Mouse (Mus musculus): Measurements from ENCODE around the gene Naxd. TPM values are rescaled to one million over a fixed set of nuclear protein-coding genes. Genes with fewer than 3 reads are reported as not detected.

Gene Naxd
- total RNA-seq, 2 experiments from 2014 or later: 25.2 to 27.7 TPM

GRCm38 (mm10) chr8:11506802-11507201 is 9.5 kb downstream of the Naxd start:
- intact Hi-C loops (cut with DNase I): no loop called here
- DNase-seq: no peak

- intact Hi-C loops (cut with DNase I): no loop called here
- DNase-seq: no peak
Observed at GRCm38 (mm10) chr8:11508880-11509279, 11.6 kb downstream of the Naxd start.

- DNase-seq: no peak
- intact Hi-C loops (cut with DNase I): no loop called here
Observed at GRCm38 (mm10) chr8:11510971-11511370, 13.7 kb downstream of the Naxd start.

- no peak for DNase-seq
- intact Hi-C loops (cut with DNase I): no loop called here
Observed at GRCm38 (mm10) chr8:11512711-11513110, 15.4 kb downstream of the Naxd start.

GRCm38 (mm10) chr8:11513247-11513646 is 15.9 kb downstream of the Naxd start:
- DNase-seq: no peak
- intact Hi-C loops (cut with DNase I): no loop called here

- intact Hi-C loops (cut with DNase I): no loop called here
- DNase-seq: no peak
Observed at GRCm38 (mm10) chr8:11516292-11516691, 19.0 kb downstream of the Naxd start.

GRCm38 (mm10) chr8:11517366-11518055 is 20.2 kb downstream of the Naxd start:
- intact Hi-C loops (cut with DNase I): no loop called here
- no peak for DNase-seq

GRCm38 (mm10) chr8:11518056-11518396 is 20.7 kb downstream of the Naxd start:
- intact Hi-C loops (cut with DNase I): no loop called here
- DNase-seq: no peak

GRCm38 (mm10) chr8:11518676-11519075 is 21.4 kb downstream of the Naxd start:
- no peak for DNase-seq
- intact Hi-C loops (cut with DNase I): no loop called here

- no peak for DNase-seq
- intact Hi-C loops (cut with DNase I): loop anchor here (5.0 kb wide), 1 partner anchor 79 kb away; no protein-coding TSS in a partner anchor
Observed at GRCm38 (mm10) chr8:11523331-11523730, 26.0 kb downstream of the Naxd start.

- DNase-seq: no peak
Observed at GRCm38 (mm10) chr8:11530155-11530770, 33.0 kb downstream of the Naxd start.

GRCm38 (mm10) chr8:11530849-11531248 is 33.5 kb downstream of the Naxd start:
- DNase-seq: no peak
- intact Hi-C loops (cut with DNase I): no loop called here

More at GRCm38 (mm10) chr8:11530155-11530770, 33.0 kb downstream of the Naxd start:
- intact Hi-C loops (cut with DNase I): no loop called here

- intact Hi-C loops (cut with DNase I): no loop called here
- no peak for DNase-seq
Observed at GRCm38 (mm10) chr8:11534494-11534893, 37.2 kb downstream of the Naxd start.

- intact Hi-C loops (cut with DNase I): no loop called here
- no peak for DNase-seq
Observed at GRCm38 (mm10) chr8:11539049-11539448, 41.7 kb downstream of the Naxd start.

GRCm38 (mm10) chr8:11540182-11540581 is 42.9 kb downstream of the Naxd start:
- intact Hi-C loops (cut with DNase I): loop anchor here (10.0 kb wide), 1 partner anchor 75 kb away; no protein-coding TSS in a partner anchor

GRCm38 (mm10) chr8:11542031-11542430 is 44.7 kb downstream of the Naxd start:
- no peak for DNase-seq
- intact Hi-C loops (cut with DNase I): loop anchor here (10.0 kb wide), 1 partner anchor 73 kb away; no protein-coding TSS in a partner anchor

More at GRCm38 (mm10) chr8:11540182-11540581, 42.9 kb downstream of the Naxd start:
- DNase-seq: no peak

GRCm38 (mm10) chr8:11542866-11543265 is 45.6 kb downstream of the Naxd start:
- intact Hi-C loops (cut with DNase I): loop anchor here (10.0 kb wide), 1 partner anchor 72 kb away; no protein-coding TSS in a partner anchor
- DNase-seq: no peak

- peak; percentile 37 to 49 for DNase-seq
- intact Hi-C loops (cut with DNase I): loop anchor here (10.0 kb wide), 1 partner anchor 70 kb away; no protein-coding TSS in a partner anchor
Observed at GRCm38 (mm10) chr8:11544386-11544785, 47.1 kb downstream of the Naxd start.

- intact Hi-C loops (cut with DNase I): loop anchor here (10.0 kb wide), 1 partner anchor 68 kb away; no protein-coding TSS in a partner anchor
Observed at GRCm38 (mm10) chr8:11547063-11547462, 49.8 kb downstream of the Naxd start.

GRCm38 (mm10) chr8:11549706-11550105 is 52.4 kb downstream of the Naxd start:
- intact Hi-C loops (cut with DNase I): loop anchor here (2.0 to 10.0 kb wide), 2 partner anchors 65 to 151 kb away; partner anchors contain the start of gene 1700016D06Rik
- DNase-seq: no peak

More at GRCm38 (mm10) chr8:11547063-11547462, 49.8 kb downstream of the Naxd start:
- no peak for DNase-seq

- peak; percentile 90 to 91 for DNase-seq
- intact Hi-C loops (cut with DNase I): no loop called here
Observed at GRCm38 (mm10) chr8:11550281-11550948, 53.1 kb downstream of the Naxd start, which contains the start of gene Cars2. Gene Cars2, minus strand, starts transcription at chr8:11550783.

Data from gastrocnemius, postnatal 36 days (tissue).